Mouse (Mus musculus) erythroid progenitor cell, adult 5-6 weeks (primary cell): ENCODE results near the gene Kcnip4. TPM values are rescaled to one million over a fixed set of nuclear protein-coding genes. Genes with fewer than 3 reads are reported as not detected.

Experiments used
- ATAC-seq: replicated peaks from 2 replicates; pipeline ENCODE4 v1.8.0; 2016; ENCODE audit warnings: moderate number of reproducible peaks, mild to moderate bottlenecking, moderate TSS enrichment, inconsistent platforms; ENCODE audit not compliant: poor library complexity, low FRiP score, severe bottlenecking
- total RNA-seq, 2 experiments: library from RNA; stranded (forward) in 1 of 2; stranded (reverse) in 1 of 2; fragments of 150-400 nt in 1 of 2; fragments of 186-747, 209-891 nt in 1 of 2; gene quantifications; 2 replicates each; pipeline versions ENCODE4 v1.2.3 to v1.2.4; 2015 to 2017; ENCODE audit warnings: low replicate concordance in 2 of 2

The Kcnip4 gene
- total RNA-seq, 2 experiments from 2014 or later, result not detected

- ATAC-seq, result no peak
These were observed 255.9 kb downstream of the Kcnip4 start for GRCm38 (mm10) chr5:49268807-49269206.

GRCm38 (mm10) chr5:49259356-49259755 lies 265.4 kb downstream of the Kcnip4 start:
- no peak for ATAC-seq

DNA sequence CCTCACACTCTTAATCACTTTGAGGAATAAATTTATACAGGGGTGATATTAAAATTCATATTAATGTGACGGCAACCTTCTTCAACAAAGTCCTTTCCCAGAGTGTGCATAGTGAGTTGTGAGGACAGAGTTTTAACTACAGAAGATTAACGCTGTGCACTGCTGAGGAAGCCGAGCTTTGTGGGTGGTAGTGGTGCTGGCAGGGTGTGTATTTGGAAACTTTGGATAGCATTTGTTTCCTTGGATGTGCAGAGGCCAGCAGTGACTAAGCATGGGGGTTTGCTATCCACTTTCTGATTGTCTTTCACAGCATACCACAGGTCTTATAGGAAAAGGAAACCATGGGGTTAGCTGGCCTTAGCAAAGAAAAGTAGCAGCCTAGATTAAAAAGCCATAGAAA lies 267.9 kb downstream of the Kcnip4 start:
- ATAC-seq, result no peak

- no peak for ATAC-seq
These were observed 268.7 kb downstream of the Kcnip4 start for GRCm38 (mm10) chr5:49255983-49256382.

DNA sequence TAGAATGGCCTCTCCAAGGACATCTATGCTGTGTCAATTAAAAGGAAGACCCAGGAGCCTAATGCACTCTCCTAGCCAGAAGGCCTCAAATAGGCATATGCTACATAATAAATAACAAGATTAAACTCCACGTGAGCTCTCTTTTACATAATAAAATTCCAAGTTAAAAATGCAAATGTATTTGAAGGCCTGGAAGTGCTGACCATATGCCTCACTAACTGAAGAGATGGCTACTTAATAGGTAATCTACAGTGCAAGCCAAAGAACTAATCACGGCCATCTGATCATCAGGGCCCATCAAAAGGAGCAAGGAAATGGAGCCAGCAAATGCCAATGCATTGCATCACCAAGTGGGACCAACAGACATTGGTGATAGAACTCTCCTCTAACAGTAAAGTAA lies 277.6 kb downstream of the Kcnip4 start:
- ATAC-seq, result no peak

GRCm38 (mm10) chr5:49244414-49244813 lies 280.3 kb downstream of the Kcnip4 start:
- no peak for ATAC-seq

GRCm38 (mm10) chr5:49241708-49242107 lies 283.0 kb downstream of the Kcnip4 start:
- no peak for ATAC-seq

DNA sequence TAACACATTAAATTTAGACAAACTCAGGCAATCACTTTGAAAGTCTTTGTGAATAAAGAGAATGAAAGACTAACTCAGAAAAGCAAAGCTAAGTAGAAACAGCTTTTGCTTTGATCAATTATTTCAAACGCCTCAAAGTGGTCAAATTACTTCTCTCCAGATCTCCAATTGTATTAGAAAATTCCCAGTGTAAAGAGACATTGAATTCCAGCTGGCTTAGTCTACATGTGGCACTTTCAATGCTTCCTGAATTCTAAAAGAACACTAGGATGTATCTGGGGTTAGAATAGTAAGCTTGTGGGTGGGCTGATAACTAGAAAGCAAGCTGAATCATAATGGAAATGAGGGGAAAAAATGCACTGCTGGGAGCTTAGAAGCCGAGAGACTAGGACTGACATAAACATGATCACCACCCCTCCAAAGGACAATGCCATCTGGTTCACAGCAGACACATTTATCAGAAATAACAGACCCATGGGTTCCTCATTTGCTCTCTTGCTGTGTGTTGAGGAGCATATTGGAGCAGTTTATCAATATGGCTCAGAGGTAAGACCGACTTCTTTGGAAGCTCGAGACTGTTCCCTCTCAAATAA lies 323.4 kb downstream of the Kcnip4 start:
- ATAC-seq, result no peak

DNA sequence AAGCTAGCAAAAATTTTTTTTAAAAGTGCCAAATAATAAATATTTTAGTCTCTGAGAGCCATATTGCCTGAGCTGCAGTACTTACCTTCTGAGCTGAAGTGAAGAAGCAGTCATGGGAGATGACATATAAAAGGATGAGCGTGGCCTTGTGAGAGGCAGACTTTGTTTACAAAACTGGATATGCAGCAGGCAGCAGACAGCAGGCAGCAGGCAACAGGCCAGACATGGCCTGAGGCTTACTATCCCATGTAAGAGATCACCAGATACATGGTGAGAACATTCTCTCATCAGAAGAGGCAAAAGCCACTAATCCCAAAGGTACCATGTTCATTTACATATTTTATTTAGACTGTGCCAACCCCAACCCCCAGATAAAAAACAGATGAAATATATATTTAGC lies 336.5 kb downstream of the Kcnip4 start:
- no peak for ATAC-seq

DNA sequence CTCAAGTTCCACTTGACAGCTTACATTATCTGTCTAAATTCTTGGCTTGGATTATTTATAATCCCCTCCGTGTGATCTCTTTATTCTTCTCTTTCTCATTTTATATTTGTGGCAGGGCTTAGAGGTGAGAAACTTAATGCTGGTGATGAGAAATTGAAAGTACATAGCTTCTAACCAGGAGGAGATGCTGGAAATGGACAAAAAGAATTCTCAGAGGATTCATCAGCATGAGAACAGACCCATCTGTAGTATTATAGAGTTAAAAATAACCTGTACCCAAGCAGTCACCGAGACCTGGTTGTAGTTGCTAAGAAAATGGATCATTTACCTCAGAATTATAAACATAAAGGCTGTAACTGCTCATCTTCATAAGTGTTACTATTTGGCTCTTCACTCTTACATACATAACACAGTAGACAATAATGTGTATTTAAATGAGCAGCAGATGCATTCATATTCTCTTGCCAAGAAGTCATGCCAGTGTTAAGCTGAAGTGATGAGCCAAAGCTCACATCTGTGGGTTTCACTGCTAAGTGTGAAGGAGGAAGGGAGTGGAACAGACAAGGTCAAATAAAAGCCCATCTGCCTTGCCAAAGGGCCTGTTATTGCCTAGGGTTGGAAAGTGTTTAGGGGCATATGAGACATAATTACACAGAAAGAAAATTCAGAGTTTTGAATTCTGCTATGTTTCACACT lies 374.4 kb downstream of the Kcnip4 start:
- no peak for ATAC-seq

- ATAC-seq, result no peak
These were observed 375.0 kb downstream of the Kcnip4 start for GRCm38 (mm10) chr5:49149684-49150083.

GRCm38 (mm10) chr5:49095432-49095831 lies 429.3 kb downstream of the Kcnip4 start:
- no peak for ATAC-seq

DNA sequence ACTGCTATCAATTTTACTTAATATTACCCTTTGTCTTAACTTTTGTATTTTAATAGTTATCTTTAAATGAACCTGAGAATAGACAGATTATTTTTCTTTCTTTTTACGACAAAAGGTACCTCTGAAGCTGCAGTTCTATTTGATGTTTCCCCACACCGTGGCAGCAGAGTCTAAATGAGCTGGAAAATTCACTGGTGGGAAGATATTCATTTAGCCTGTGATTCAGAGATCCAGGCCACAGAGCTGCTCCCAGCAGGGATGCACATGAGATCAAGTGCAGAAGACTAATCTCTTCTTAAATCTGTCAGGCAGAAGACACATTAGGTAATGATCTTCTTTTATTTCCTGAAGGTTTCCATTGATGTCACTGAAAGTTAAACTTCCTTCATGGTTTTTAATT lies 429.8 kb downstream of the Kcnip4 start:
- no peak for ATAC-seq

- ATAC-seq, result no peak
These were observed 430.4 kb downstream of the Kcnip4 start for GRCm38 (mm10) chr5:49094306-49094705.

DNA sequence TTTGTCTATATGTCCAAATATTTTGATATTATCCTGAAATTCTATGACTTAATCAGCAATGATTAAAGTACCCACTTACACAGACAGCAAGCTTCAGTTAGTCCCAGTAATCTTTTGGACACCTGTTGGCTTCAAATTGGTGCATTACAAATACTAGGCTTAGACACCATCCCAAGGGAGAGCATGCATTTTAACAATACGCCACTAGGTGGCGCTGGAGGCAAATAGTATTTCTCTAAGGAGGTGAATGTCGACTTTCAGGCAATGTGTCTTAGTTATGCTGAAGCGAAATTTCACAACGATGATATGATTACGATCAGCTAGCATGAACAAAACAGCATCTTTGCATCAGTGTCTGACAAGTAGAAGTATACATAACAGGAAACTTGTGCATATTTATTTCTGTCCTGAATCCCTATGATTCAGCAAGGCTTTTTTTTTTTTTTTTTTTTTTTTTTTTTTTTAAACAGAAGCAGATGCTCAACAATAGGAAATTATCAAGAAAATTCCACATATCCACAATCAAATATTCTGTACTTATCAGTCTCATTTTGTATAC lies 434.5 kb downstream of the Kcnip4 start:
- no peak for ATAC-seq

DNA sequence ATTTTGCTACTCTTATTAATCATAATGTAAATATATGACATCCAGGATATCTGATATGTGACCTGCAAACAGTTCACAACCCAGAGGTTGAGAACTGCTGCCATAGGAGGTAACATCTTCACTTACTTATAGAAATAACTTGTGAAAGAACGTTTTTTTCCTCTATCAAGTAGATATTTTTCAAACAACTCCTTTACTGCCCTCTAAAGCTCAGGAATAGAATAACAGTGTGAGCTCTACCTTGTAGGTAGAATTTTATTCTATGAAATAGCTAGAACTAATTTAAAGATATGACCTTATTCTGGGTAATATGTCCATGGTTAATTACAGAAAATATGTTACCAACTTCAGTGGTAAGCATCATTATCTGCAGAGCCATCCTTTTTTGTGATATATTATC lies 459.1 kb downstream of the Kcnip4 start:
- no peak for ATAC-seq

DNA sequence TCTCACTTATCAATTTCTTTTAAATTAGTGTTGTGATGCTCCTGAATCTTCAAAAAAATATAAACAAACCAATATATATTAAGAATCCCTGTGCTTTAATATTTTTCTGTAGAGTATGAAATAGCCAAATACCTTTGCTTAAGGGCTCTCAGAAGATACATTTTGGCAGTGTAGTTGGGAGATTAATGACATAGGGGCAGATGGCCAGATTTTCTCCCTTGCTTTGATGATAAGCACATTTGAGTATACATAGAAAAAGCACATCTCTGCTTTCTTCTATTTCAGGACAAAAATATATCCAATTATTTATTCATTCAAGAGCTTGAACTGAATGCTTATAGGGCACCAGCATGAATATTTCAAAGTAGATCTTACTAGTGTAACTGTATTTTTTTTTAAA lies 465.8 kb downstream of the Kcnip4 start:
- no peak for ATAC-seq

GRCm38 (mm10) chr5:49057636-49058340 lies 466.9 kb downstream of the Kcnip4 start:
- ATAC-seq, result no peak

DNA sequence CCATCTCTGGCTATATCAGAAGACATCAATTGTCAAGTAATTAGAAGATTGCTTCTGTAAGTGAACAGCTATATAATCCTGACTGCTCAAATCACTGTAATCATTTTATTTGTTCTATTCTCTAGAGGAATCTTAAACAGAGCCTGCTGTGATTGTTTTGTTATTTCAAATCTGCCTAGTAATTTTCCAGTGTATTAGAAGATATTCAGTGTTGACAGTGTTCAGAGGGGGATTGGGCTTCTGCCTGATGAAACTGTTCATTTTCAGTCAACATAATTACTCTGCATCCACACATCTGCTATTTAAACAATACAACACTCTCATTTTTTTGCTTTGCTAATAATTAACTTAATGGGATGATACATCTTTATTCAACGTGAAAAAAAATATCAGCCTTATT lies 476.7 kb downstream of the Kcnip4 start:
- ATAC-seq, result no peak

- ATAC-seq, result no peak
These were observed 483.4 kb downstream of the Kcnip4 start for GRCm38 (mm10) chr5:49041259-49041845.

- ATAC-seq, result no peak
These were observed 527.3 kb downstream of the Kcnip4 start for GRCm38 (mm10) chr5:48997359-48997758.
